Mouse (Mus musculus) neural tube, embryonic 13.5 days (tissue): ENCODE measurements around the gene Ano6. TPM values are rescaled to one million over a fixed set of nuclear protein-coding genes. Genes with fewer than 3 reads are reported as not detected.

Source experiments
- ATAC-seq: fragments of 200-750 bp; cut with Nextera tagmentation; 2 replicates; pipeline ENCODE4 v1.8.0; 2017; ENCODE audit warnings: low read depth, mild to moderate bottlenecking, moderate TSS enrichment, moderate library complexity
- H3K27ac ChIP-seq: fragments of 300-500 bp; sonication (generic); replicated peaks from 2 replicates; pipeline ENCODE4 v1.5.1; 2015; ENCODE audit warnings: moderate library complexity, mild to moderate bottlenecking, inconsistent platforms
- H3K27me3 ChIP-seq: fragments of 300-500 bp; sonication (generic); 2 replicates; pipeline ENCODE4 v1.6.1; 2015; ENCODE audit warnings: mild to moderate bottlenecking, inconsistent platforms
- H3K36me3 ChIP-seq: fragments of 300-500 bp; sonication (generic); 2 replicates; pipeline ENCODE4 v1.6.1; 2015; ENCODE audit warnings: mild to moderate bottlenecking, inconsistent platforms
- H3K4me1 ChIP-seq: fragments of 300-500 bp; sonication (generic); replicated peaks from 2 replicates; pipeline ENCODE4 v1.6.1; 2015; ENCODE audit warnings: inconsistent platforms
- H3K4me2 ChIP-seq: fragments of 300-500 bp; sonication (generic); 2 replicates; pipeline ENCODE4 v1.6.1; 2015; ENCODE audit warnings: inconsistent platforms, mild to moderate bottlenecking, moderate library complexity
- H3K4me3 ChIP-seq: fragments of 300-500 bp; sonication (generic); 2 replicates; pipeline ENCODE4 v1.5.1; 2015; ENCODE audit warnings: mild to moderate bottlenecking, inconsistent platforms
- H3K9ac ChIP-seq: fragments of 300-500 bp; sonication (generic); 2 replicates; pipeline ENCODE4 v1.6.1; 2015; ENCODE audit warnings: moderate library complexity, mild to moderate bottlenecking, inconsistent platforms
- H3K9me3 ChIP-seq: fragments of 300-500 bp; sonication (generic); 2 replicates; pipeline ENCODE4 v1.6.1; 2016; ENCODE audit warnings: inconsistent platforms
- WGBS: fragments of 180-500 bp; shearing (Covaris S2); methylation state at CpG from one replicate; pipeline ENCODE4 v1.1.7; 2015; 5-methylcytosine and 5-hydroxymethylcytosine counted together
- polyA plus RNA-seq: library from polyadenylated mRNA; unstranded; fragments of >200 nt; fragmentation: Nextera tagmentation; extraction: Ambion mirVana; gene quantifications from 2 replicates; pipeline ENCODE4 v1.2.1, GENCODE M21; 2015

The Ano6 gene
- polyA plus RNA-seq, 1 experiment from 2014 or later = 30.2 TPM

DNA sequence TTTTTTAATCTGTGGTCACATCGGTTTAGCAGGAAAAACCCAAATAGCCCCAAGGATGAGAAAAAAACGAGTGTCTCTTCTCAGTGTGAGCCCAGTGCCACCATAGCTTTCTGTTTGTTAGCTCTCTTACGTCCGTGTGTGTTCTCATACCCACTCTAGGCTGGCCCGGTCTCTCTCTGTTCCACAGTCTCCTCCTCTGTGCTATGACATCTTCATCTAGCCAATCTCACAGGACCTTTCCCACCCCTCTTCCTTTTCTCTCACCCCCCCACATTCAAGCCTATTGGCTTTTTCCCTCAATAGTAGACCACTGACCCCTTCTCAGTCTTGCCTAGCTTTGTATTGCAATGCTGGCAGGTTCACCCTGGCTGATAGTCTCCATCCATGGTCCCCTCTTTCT lies 179.5 kb downstream of the Ano6 start:
- peaks cover 5% of the 10 kb centered on the region; the same call in 1 of the 2 replicates for H3K4me1 ChIP-seq
- no peaks in the 10 kb centered on the region for H3K9me3 ChIP-seq
- no peak for ATAC-seq
- H3K27me3 ChIP-seq = no peaks in the 10 kb centered on the region
- H3K9ac ChIP-seq = no peak overlapping the region
- peaks cover 47% of the 10 kb centered on the region for H3K36me3 ChIP-seq
- H3K4me2 ChIP-seq = no peak overlapping the region
- no peak overlapping the region for H3K27ac ChIP-seq
- WGBS = 91% methylated on average over 5 of the region's 5 CpGs
- H3K4me3 ChIP-seq = no peak overlapping the region

DNA sequence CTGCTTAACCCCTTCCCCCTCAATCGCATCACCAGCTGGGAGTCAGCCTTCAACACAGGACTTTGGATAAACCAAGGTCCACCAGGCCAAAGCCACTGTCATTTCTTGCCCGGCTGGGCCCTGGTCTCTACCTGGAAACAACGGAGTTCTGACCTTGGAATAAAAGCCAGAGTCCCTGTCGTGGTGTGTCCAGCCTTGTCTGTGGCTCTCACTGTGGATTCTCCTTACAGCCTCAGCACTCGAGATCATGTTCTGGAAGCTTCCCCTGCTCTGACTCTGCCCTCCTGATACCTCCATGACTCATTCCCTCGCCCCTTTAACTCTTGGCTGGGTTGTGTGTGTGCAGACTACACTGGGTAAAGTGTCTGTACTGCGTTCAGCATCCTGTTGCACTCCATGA lies 180.0 kb downstream of the Ano6 start:
- ATAC-seq = no peak
- Histone ChIP-seq H3K27me3 (no peaks in the 10 kb centered on the region), H3K36me3 (peaks cover 47% of the 10 kb centered on the region)

DNA sequence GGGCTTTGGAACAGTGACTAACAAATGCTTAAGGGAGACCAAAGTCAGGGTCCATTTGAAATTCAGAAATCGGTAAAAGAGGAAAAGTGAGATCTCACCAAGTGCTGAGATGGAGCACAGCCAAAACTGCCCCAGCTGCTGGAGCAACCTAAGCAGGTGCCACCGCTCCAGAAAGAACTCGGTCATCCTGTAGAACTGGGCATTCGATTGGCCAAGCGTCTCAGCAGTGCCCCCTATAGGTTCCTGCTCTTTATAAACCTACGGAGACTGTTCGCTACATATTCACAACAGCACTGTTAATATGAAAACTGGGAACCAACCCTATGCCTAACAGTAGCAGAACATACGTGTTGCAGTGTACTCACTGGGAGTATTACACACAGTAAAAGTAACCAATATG lies 180.7 kb downstream of the Ano6 start:
- Histone ChIP-seq H3K27ac (no peak overlapping the region), H3K4me3 (no peak overlapping the region), H3K4me2 (no peak overlapping the region), H3K27me3 (no peaks in the 10 kb centered on the region), H3K9ac (no peak overlapping the region), H3K9me3 (no peaks in the 10 kb centered on the region), H3K4me1 (peaks cover 5% of the 10 kb centered on the region; the same call in 1 of the 2 replicates), H3K36me3 (peaks cover 47% of the 10 kb centered on the region)
- 92% methylated on average over 8 of the region's 8 CpGs for WGBS
- ATAC-seq = no peak

More for the DNA sequence above, 180.0 kb downstream of the Ano6 start:
- Histone ChIP-seq H3K9me3 (no peaks in the 10 kb centered on the region), H3K9ac (no peak overlapping the region), H3K4me3 (no peak overlapping the region), H3K4me2 (no peak overlapping the region), H3K4me1 (peaks cover 5% of the 10 kb centered on the region; the same call in 1 of the 2 replicates), H3K27ac (no peak overlapping the region)
- 94% methylated on average over 7 of the region's 7 CpGs for WGBS

DNA sequence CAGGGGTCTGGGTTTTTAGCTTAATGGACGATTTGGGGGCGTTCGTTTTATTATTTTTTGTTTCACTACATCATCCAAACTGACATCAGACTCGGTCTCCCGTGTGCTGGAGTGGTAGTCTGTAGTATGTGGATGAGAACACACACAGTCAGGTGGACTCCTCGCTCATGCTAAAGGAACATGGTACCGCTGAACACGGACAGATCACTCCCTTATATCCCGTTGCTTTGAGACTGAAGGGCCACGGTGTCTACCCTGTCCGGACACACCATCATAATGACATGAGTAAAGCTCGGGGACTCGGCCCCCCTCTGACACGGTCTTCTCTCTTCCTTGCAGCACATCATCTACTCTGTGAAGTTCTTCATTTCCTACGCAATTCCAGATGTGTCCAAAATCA lies 181.5 kb downstream of the Ano6 start:
- no peak overlapping the region for H3K27ac ChIP-seq
- H3K4me2 ChIP-seq = no peak overlapping the region
- H3K27me3 ChIP-seq = no peaks in the 10 kb centered on the region
- H3K4me3 ChIP-seq = no peak overlapping the region
- H3K9me3 ChIP-seq = no peaks in the 10 kb centered on the region
- H3K9ac ChIP-seq = no peak overlapping the region
- H3K36me3 ChIP-seq = peaks cover 45% of the 10 kb centered on the region
- H3K4me1 ChIP-seq = peaks cover 5% of the 10 kb centered on the region; the same call in 1 of the 2 replicates
- 95% methylated on average over 15 of the region's 15 CpGs for WGBS
- no peak for ATAC-seq

DNA sequence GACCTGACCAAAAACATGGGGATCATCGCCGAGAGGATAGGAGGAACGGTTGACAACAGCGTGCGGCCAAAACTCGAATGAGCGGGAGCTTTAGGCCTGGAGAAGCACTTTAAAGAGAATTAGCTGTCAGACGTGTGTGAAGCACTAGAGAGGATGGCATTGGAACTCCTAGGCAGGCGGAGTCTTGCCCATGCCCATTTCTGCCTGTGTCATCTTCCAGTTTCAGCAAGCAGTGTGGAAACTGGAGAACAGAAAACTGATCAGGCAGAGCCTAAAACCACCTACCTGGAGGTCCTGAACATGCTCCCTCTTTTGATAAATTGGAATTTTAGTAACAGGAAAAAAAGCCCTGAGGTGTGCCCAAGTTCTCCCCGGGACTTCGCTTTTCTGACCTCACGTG lies 182.0 kb downstream of the Ano6 start:
- H3K4me3 ChIP-seq = no peak overlapping the region
- no peak overlapping the region for H3K27ac ChIP-seq
- H3K9ac ChIP-seq = no peak overlapping the region
- peaks cover 4% of the 10 kb centered on the region; the same call in 1 of the 2 replicates for H3K4me1 ChIP-seq
- no peaks in the 10 kb centered on the region for H3K9me3 ChIP-seq
- WGBS = 94% methylated on average over 12 of the region's 12 CpGs
- H3K27me3 ChIP-seq = no peaks in the 10 kb centered on the region
- H3K36me3 ChIP-seq = peaks cover 42% of the 10 kb centered on the region
- ATAC-seq = no peak
- no peak overlapping the region for H3K4me2 ChIP-seq

DNA sequence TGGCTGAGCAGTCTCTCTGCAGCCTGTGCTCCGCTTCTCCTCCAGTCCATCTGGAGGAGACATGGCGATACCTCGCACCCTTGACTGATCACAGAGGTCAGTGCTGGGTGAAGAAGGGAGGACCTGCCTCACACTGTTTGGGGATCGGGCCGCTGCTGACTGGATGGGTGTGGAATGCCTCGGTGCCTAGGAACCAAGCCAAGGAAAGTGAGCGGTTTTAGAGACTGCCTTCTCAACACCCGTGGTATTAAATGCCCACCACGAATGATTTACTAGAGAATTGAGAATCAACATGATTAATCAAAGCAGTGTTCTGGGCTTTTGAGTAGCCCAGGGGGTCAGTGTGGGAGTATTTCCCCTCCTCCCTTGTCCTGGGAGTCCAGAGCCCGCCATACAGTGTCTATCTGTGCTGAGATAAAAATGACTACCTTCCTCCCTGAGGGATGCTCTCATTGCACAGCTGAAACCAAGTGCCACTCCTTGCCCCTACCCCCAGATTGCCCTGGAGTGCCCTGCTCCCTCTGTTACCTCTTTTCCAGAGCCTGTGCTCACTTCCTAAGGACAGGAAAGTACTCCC lies 183.5 kb downstream of the Ano6 start:
- 83% methylated on average over 10 of the region's 10 CpGs for WGBS

DNA sequence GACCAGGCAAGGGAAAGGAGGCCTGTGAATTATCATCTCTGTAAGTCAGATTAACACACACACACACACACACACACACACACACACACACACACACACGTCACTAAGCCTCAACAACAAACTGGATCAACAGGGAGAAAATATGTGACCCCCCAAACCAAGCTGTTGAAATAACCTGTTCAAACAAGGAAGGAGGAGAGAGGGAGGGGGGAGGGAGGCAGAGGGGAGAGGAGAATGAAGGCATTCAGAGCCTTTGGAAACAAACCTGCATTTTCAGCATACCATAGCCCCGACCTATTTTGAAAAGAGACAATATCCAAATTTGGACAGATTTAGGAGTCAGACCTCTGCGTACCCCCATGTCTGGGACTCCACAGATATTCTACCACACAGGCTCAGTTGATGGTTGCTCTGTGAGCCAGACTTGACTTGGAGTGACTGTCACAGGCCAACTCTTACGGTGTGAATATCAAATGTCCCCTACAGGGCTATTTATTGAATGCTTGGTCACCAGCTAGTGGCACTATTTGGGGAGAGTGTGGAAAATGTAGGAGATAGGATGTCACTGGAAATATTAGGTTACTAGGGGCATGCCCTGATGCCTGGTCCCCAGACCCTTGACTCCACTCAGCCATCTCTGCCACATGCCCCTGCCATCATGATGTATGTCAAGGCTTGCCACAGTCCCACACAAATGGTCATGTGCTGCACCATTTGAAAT lies 185.7 kb downstream of the Ano6 start:
- Histone ChIP-seq H3K4me3 (no peak overlapping the region), H3K4me1 (no peaks in the 10 kb centered on the region), H3K4me2 (no peak overlapping the region), H3K9me3 (no peaks in the 10 kb centered on the region), H3K9ac (no peak overlapping the region), H3K27ac (no peak overlapping the region), H3K36me3 (peaks cover 25% of the 10 kb centered on the region), H3K27me3 (no peaks in the 10 kb centered on the region)
- WGBS = 68% methylated on average over 4 of the region's 4 CpGs
- ATAC-seq = no peak

More for the DNA sequence above, 183.5 kb downstream of the Ano6 start:
- ATAC-seq = no peak
- Histone ChIP-seq H3K4me1 (no peaks in the 10 kb centered on the region), H3K36me3 (peaks cover 40% of the 10 kb centered on the region), H3K4me2 (no peak overlapping the region), H3K9ac (no peak overlapping the region), H3K4me3 (no peak overlapping the region), H3K27me3 (no peaks in the 10 kb centered on the region), H3K27ac (no peak overlapping the region), H3K9me3 (no peaks in the 10 kb centered on the region)

DNA sequence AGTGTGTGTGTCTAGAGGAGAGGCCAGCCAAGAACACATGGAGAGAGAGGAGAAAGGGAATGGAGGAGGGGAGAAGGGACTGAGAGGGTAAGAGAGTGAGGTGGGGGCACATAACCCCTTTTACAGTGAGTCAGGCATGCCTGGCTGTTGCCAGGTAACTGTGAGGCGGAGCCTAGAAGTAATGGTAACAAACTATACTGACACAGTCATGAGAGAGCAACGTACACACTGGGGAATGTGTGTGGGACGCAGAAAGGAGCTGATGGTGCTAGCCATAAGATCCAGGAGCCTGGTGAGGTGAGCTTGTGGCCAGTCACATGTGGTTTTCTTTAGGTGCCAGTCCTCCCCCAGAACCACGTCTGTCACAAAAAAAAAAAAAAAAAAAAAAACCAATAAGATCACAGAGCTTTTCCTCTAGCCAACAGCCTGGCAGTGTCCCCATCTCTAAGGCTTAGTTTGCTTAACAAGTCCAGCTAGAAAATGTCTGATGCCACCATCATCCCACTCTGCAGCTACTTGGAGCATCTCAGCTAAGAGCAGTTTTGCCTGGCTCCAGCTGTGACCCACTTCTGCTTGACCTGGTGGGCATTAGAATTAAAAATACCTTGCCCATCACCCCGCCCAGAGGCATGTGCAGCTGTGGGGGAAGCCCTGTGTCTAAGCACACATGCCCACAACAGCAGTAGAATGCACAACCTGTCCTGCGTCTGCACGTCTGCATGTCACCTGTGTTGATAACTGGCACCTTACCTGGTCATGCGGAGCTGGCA lies 186.7 kb downstream of the Ano6 start:
- Histone ChIP-seq H3K9me3 (no peaks in the 10 kb centered on the region), H3K27ac (no peak overlapping the region), H3K9ac (no peak overlapping the region), H3K36me3 (peaks cover 18% of the 10 kb centered on the region), H3K4me2 (no peak overlapping the region), H3K27me3 (no peaks in the 10 kb centered on the region), H3K4me3 (no peak overlapping the region), H3K4me1 (no peaks in the 10 kb centered on the region)
- WGBS = 74% methylated on average over 8 of the region's 8 CpGs
- ATAC-seq = no peak

DNA sequence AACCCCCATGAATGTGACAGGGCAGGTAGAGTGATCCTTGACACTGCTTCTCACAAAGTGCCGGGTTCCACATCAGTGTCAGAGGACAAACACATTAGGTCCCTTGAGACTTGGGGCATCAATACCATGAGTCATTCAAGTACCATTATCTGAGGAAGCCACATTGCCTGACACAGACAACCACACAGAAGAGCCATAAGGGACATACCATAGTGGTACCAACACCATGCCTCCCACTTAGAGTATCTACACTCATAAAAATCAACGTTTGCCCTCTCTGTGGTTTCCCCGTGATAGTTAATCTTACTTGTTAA lies 187.3 kb downstream of the Ano6 start:
- Histone ChIP-seq H3K4me1 (no peaks in the 10 kb centered on the region), H3K36me3 (peaks cover 12% of the 10 kb centered on the region), H3K4me2 (no peak overlapping the region), H3K27ac (no peak overlapping the region), H3K9me3 (no peaks in the 10 kb centered on the region), H3K4me3 (no peak overlapping the region), H3K9ac (no peak overlapping the region), H3K27me3 (no peaks in the 10 kb centered on the region)
- ATAC-seq = no peak
- 86% methylated on average over 3 of the region's 3 CpGs for WGBS

DNA sequence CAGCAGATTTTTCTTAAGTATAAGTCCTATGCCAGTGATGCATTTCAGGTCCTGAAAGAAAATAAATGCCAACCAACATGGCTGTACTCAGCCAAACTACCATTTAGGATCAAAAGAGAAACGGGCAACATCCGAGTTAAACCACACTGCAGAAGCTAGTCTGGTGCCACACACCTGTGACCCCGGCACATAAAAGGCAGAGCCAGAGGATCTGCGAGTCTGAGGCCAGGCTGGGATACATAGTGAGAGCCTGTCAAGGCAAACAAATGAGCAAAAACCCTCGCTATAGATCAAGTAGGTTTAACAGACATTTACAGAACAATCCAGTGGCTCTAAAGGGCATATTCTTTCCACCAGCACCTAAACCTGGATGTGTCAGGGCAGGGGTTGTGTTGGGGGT lies 190.0 kb downstream of the Ano6 start:
- H3K4me3 ChIP-seq = no peak overlapping the region
- WGBS = 69% methylated on average over 5 of the region's 5 CpGs
- no peaks in the 10 kb centered on the region for H3K36me3 ChIP-seq
- H3K27me3 ChIP-seq = no peaks in the 10 kb centered on the region
- H3K9me3 ChIP-seq = no peaks in the 10 kb centered on the region
- H3K4me2 ChIP-seq = no peak overlapping the region
- no peaks in the 10 kb centered on the region for H3K4me1 ChIP-seq
- no peak overlapping the region for H3K27ac ChIP-seq
- ATAC-seq = no peak
- no peak overlapping the region for H3K9ac ChIP-seq

DNA sequence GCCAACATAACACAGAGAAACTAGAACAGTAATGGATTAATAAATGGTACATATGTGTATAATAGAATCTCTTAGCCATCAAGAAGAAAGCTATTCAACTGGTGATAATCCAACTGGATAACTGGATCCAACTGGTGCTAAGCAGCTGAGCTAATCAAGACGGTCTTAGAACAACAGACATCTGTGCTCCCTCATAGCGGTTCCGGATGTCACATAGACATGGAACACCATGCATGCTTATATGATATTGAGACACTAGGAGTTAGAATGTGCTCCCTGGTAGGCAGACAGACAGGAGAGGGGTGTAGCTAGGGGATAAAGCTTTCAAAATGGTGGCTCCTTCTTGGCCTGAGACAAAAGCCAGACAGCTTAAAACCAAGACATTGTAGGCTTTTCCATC lies 197.3 kb downstream of the Ano6 start:
- no peak overlapping the region for H3K4me3 ChIP-seq

DNA sequence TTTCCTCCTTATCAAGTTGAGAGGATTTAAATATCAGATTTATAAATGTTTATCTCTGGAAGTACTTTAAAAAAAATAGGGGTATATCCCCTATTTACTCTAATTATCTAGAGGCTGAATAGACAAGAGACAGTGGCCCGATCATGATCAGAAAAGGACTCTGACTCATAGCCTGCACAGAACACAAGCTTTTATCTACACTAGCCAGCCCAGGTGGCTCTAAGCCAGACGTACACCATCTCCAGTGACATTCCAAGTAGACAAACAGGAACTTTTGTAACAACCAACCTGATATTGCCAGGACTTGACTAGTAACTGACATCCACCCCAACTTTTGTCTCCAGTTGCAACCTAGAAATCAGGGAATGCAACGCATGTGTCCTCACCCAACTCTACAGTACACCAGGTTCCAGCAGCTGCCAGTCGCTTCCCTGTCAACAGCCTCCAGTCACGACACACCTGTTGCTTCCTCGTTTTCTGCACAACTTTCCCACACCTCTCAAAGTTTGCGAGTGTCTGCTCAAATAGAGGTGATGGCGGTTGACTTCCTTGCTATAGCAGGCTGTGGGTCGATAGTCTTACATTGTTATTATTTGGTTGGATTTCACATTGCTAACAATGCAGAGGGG lies 199.0 kb downstream of the Ano6 start:
- no peaks in the 10 kb centered on the region for H3K4me1 ChIP-seq
- no peaks in the 10 kb centered on the region for H3K27me3 ChIP-seq
- H3K36me3 ChIP-seq = no peaks in the 10 kb centered on the region
- H3K4me2 ChIP-seq = no peak overlapping the region
- WGBS = 91% methylated on average over 9 of the region's 9 CpGs
- H3K9me3 ChIP-seq = peaks cover 10% of the 10 kb centered on the region
- no peak overlapping the region for H3K9ac ChIP-seq
- H3K4me3 ChIP-seq = no peak overlapping the region
- no peak overlapping the region for H3K27ac ChIP-seq
- no peak for ATAC-seq

More for the DNA sequence above, 197.3 kb downstream of the Ano6 start:
- Histone ChIP-seq H3K9me3 (peaks cover 10% of the 10 kb centered on the region), H3K4me1 (no peaks in the 10 kb centered on the region), H3K9ac (no peak overlapping the region), H3K4me2 (no peak overlapping the region), H3K36me3 (no peaks in the 10 kb centered on the region), H3K27ac (no peak overlapping the region), H3K27me3 (no peaks in the 10 kb centered on the region)
- 96% methylated on average over 3 of the region's 3 CpGs for whole genome bisulfite sequencing
- no peak for ATAC-seq
